Mouse (Mus musculus): ENCODE data around the gene D1Ertd622e. TPM values are rescaled to one million over a fixed set of nuclear protein-coding genes. Genes with fewer than 3 reads are reported as not detected.

The D1Ertd622e gene
- total RNA-seq, 2 experiments from 2014 or later, result 4.0 TPM

GRCm38 (mm10) chr1:97650072-97650471 lies 11.8 kb downstream of the D1Ertd622e start:
- DNase-seq (ENCODE audit: low spot score), result no peak
- intact Hi-C loops (cut with DNase I), result no loop called here

- intact Hi-C loops (cut with DNase I), result no loop called here
- no peak for DNase-seq (ENCODE audit: low spot score)
Measured at GRCm38 (mm10) chr1:97647037-97647436, 14.8 kb downstream of the D1Ertd622e start.

GRCm38 (mm10) chr1:97634104-97634503 lies 27.8 kb downstream of the D1Ertd622e start:
- intact Hi-C loops (cut with DNase I), result no loop called here
- DNase-seq (ENCODE audit: low spot score), result no peak

- no peak for DNase-seq (ENCODE audit: low spot score)
- intact Hi-C loops (cut with DNase I), result no loop called here
Measured at GRCm38 (mm10) chr1:97632545-97633256, 29.2 kb downstream of the D1Ertd622e start.

- no peak for DNase-seq (ENCODE audit: low spot score)
- intact Hi-C loops (cut with DNase I), result no loop called here
Measured at GRCm38 (mm10) chr1:97631843-97632470, 29.9 kb downstream of the D1Ertd622e start.

GRCm38 (mm10) chr1:97630146-97630545 lies 31.7 kb downstream of the D1Ertd622e start:
- intact Hi-C loops (cut with DNase I), result no loop called here
- DNase-seq (ENCODE audit: low spot score), result no peak

- intact Hi-C loops (cut with DNase I), result no loop called here
- no peak for DNase-seq (ENCODE audit: low spot score)
Measured at GRCm38 (mm10) chr1:97628859-97629258, 33.0 kb downstream of the D1Ertd622e start.

- intact Hi-C loops (cut with DNase I), result no loop called here
- DNase-seq (ENCODE audit: low spot score), result no peak
Measured at GRCm38 (mm10) chr1:97628016-97628415, 33.9 kb downstream of the D1Ertd622e start.

DNA sequence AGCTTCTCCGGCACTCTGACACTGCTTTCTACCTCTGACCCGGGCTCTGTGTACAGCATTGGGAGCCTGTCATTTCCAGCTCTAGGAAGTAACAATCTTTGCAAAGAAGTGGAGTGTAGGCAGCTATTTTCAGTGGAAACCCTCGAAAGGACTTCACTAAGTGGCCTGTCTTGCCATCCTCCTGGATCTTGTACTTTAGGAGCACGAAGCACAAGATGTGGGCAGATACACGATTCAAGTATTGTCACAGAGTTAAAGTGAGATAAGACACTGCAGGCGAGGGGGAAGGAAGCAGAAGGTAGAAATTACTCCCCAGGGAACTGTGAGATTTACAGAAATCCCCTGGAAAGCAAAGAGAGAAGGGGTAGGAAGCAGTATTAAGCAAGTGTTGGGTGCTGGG lies 36.4 kb downstream of the D1Ertd622e start:
- intact Hi-C loops (cut with DNase I), result no loop called here
- DNase-seq (ENCODE audit: low spot score), result no peak

DNA sequence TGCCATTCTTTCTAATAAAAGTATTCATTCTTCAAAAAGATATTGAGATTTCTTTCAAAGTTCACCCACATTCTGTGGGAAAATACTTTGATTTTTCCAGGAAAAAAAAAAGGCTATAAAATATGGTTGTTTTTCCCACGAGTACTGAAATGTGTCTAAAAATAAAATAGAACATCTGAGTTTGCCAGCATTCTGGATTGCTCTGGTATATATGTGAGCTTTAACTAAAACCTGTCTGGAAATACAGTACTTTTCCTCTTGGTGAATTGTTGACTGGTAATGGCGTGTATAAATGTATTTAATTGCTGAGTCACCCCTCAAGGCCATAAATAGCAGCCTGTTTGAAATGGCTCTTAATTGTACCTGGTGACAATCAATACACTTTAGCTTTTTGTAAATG lies 37.5 kb downstream of the D1Ertd622e start:
- no peak for DNase-seq (ENCODE audit: low spot score)
- intact Hi-C loops (cut with DNase I), result no loop called here

- DNase-seq (ENCODE audit: low spot score), result no peak
- intact Hi-C loops (cut with DNase I), result no loop called here
Measured at GRCm38 (mm10) chr1:97623214-97623856, 38.5 kb downstream of the D1Ertd622e start.

DNA sequence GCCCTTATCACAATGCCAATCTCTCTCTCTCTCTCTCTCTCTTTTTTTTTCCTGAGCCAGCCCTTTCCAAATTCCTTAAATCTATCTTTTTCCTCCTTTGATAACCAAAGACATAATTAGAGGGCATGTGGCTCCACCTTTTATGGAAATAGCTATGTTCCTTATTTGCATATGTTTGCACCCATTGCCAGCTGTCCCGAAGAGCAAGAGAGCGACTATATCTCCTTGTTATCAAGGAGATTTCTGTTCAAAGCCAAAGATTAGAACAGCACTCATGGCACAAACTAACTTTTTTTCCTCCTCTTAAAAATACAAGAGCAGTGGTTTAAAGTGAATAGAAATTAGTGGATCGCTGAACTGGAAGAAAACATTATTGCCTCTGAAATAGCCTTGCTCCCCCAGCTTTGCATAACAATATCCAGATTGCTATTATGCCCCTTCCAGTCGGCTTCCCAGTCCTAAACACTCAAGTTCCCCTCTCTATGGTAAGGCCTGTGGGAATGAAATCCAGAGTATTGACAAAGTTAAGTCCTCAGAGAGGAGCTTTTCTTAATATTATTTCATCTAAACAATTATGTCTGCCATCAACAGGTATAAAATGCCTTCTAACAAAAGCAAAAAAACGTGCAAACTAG lies 39.2 kb downstream of the D1Ertd622e start:
- no peak for DNase-seq (ENCODE audit: low spot score)
- intact Hi-C loops (cut with DNase I), result no loop called here

DNA sequence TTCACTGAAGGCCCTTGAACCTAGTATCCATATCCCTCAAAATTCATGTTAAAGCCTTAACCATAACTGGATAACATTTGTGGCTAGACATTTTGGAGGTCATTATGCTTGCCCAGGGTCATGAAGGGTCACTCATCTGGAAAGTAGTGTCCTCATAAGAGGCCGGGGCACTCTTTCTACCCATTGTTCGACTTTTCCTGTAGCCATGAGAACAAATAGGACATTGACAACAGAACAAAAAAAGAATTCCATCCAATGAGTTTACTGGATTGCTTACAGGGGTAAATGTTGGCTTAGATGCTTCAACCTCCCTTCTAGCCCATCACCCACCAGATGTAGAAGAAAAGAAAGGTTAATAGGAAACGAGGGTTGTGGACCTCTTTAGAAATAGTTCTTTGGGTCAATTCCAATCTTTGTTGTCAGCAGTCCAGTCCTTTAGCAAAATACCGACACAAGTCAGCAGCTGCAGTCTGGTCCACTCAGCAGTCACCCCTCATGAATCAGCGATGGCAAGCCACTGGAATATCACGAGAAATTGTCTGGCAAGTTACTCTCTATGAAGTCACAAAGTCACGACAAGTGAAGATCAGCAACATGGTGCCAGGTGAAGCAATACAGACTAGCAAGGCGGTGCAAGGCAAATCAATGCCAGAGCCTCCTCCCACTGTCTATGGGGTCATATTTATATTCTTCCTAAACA lies 42.1 kb downstream of the D1Ertd622e start:
- DNase-seq (ENCODE audit: low spot score), result no peak
- intact Hi-C loops (cut with DNase I), result no loop called here

- intact Hi-C loops (cut with DNase I), result no loop called here
- no peak for DNase-seq (ENCODE audit: low spot score)
Measured at GRCm38 (mm10) chr1:97615525-97615924, 46.3 kb downstream of the D1Ertd622e start.

DNA sequence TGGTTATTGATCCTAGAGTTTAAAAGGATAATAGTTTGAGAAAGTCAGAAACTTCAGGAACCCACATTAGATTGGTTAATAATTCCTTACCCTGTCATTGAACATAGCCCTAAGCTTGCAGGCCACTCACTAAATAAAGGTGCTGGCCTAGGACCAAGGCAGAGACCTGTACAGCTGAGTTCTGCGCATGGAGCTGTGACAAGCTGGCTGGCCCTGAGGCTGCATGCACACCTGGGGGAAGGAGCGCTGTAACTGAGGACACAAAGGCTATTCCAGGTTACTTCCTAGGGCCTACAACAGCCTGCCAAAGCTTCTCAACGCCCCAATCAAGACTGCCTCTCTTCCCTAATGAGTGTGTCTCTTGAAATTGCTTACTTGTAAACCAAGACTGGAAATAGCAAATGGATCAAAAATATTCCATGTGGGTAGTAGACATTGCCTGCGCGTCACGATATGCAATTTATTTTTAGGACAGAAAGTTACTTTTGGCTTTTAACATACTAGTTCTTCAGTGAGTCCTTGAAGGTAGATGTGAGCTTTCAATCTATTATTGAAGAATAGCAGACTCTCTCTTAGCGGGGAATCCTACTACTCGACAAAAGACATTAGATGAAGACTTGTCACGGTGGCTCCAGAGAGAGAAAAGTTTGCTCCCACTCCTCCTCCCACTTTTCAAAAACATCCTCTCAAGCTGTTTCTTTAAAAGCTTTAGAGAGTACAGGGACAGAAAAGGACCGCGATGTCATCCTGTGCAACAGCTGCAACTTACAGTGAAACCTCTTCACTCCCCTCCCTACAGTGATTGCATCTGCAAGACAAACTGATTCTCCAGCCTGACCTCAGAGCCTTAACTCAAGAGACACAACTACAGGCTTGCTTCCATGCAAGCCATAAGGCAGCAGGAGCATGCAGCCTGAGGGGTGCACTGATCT lies 47.1 kb downstream of the D1Ertd622e start:
- no peak for DNase-seq (ENCODE audit: low spot score)
- intact Hi-C loops (cut with DNase I), result no loop called here

DNA sequence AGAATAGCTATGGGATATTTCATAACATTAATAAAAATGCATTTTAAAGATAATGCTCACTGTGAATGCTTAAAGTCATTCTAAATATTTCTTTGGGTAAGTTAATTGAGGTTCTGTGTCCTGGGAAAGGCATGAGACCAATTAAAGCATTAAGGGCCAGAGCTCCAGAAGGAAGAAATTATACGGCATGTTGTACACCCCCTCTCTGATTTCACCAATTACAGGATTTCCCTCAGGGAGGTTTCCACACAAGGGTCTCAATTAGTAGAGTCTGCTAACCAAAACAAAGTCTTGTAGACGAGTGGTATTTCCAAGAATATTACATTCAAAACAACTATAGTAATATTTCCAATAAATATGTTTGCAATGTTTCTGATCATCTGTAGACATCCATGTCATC lies 50.1 kb downstream of the D1Ertd622e start:
- DNase-seq (ENCODE audit: low spot score), result no peak
- intact Hi-C loops (cut with DNase I), result no loop called here

DNA sequence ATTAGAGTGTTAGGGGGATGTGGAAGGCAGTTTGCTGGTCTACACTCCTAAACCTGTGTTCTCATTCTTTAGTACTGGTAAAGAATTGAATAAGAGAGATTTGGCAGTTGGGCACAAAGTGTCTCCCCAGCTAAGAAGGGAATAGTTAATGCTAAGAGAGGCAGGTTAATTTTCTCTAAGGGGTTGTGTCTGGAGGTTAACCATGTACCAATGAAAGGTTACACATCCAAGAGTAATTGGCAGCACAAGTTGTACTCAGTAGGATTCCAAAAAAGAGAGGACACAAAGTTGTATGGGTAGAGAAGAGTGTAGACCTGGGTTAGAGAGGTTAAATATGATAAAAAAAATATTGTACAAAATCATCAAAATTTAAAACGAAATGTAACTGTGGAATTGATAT lies 58.5 kb downstream of the D1Ertd622e start:
- intact Hi-C loops (cut with DNase I), result no loop called here
- DNase-seq (ENCODE audit: low spot score), result no peak

GRCm38 (mm10) chr1:97600371-97600770 lies 61.5 kb downstream of the D1Ertd622e start:
- DNase-seq (ENCODE audit: low spot score), result no peak
- intact Hi-C loops (cut with DNase I), result no loop called here

DNA sequence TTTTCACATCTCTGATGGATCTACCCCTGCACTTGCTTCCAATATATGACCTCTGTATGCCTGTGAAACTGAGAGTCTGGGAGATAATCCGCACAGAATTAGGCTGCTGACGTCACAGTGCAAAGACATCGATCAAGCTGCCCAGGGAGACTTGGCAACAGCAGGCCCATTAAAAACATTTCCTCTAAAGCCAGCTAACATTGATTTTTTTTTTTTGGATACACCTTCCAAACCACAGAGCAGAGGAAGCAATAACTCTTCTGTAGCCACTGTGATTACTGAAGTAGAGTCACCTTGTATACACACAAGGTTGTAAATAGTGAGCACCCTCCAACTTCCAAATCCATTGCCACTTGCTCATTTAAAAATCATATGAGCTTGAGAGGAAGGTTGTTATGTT lies 62.8 kb downstream of the D1Ertd622e start:
- no peak for DNase-seq (ENCODE audit: low spot score)
- intact Hi-C loops (cut with DNase I), result no loop called here
